Mouse (Mus musculus) adrenal gland, adult 8-10 months (tissue): ENCODE data around the gene Rhoa. TPM values are rescaled to one million over a fixed set of nuclear protein-coding genes. Genes with fewer than 3 reads are reported as not detected.
A peak's percentile ranks its signal among the peaks of the same experiment; 100 is the strongest.
"Not testable (repeated sequence)": the region's sequence is repeated elsewhere in the genome, so short reads cannot be mapped to it uniquely, and the experiment has no call there.

Experiments
- DNase-seq: peaks from one replicate; pipeline ENCODE4 v3.0.0; 2022
- total RNA-seq, 4 experiments: library from RNA; stranded (reverse); gene quantifications; 2 replicates each; pipeline ENCODE4 v1.2.4; 2022

Rhoa gene
- total RNA-seq, 4 experiments from 2014 or later = 307 to 342 (median 321) TPM

DNA sequence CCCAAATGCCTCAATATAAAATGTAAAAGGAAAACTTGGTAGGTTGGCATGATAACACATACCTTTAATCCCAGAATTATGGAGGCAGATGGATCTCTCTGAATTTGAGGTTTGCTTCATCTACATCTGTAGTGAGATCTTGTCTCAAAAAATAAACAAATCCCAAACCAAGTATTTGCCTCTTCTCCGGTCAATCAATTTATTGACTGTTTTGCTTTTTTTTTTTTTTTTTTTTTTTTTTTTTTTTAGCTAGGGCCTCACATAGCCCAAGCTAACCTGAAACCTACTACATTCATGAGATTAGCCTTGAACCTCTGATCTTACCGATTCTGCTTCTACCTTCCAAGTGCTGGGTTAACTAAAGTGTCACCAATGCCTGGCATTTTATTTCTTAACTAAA lies 16.6 kb upstream of the Rhoa start:
- no peak for DNase-seq

DNA sequence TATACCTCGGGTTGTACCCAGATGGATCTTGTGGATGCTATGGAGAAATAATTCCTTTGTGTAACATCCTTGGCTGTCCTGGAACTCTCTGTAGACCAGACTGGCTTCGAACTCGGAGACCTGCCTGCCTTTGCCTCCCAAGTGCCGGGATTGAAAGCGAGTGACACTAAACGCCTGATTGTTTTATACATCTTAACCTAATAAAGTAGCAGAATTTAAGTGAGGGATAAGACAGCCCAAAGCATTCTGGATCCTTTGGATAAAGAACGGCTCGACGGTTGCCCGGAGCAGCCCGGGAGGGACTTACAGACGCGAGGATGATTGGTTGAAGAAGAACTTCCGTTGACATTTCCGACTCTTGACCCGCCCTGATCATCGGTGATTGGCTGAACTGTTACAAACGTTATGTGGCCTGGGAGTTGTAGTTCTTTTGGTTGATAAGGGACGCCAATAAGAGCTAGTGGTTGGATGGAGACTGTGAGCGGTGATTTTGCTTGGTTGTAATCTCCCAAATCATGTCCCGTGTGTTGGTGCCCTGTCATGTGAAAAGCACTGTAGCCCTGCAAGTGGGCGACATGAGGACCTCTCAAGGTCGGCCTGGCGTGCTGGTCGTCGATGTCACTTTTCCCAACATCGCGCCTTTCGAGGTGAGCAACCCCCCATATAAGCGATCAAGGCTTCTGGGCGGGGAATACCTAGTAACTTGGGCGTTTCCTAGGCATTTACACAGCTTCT lies 15.7 kb upstream of the Rhoa start, which contains the start of gene Nicn1:
Gene Nicn1, plus strand, starts transcription at position 414 of the 735 bp plus-strand sequence.
- DNase-seq = peak; percentile 93

DNA sequence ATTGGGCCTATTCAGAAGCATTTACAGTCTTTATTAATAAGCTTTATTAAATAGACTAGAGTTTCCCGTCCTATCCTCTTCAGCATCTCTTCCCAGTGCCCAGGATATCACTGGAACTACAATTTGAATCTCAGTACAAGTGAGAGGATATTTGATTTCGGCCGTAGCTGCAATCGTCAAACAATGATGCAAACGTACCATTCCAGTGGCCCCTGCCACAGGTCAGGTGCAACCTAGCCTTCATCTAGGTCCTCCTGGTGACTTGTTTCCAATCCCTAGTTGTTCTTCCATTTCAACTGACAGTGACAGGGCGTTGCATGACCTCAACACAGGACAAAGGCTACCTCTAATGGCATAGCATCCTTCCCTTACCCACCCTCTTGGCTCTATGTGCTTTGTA lies 15.2 kb upstream of the Rhoa start:
- no peak for DNase-seq

DNA sequence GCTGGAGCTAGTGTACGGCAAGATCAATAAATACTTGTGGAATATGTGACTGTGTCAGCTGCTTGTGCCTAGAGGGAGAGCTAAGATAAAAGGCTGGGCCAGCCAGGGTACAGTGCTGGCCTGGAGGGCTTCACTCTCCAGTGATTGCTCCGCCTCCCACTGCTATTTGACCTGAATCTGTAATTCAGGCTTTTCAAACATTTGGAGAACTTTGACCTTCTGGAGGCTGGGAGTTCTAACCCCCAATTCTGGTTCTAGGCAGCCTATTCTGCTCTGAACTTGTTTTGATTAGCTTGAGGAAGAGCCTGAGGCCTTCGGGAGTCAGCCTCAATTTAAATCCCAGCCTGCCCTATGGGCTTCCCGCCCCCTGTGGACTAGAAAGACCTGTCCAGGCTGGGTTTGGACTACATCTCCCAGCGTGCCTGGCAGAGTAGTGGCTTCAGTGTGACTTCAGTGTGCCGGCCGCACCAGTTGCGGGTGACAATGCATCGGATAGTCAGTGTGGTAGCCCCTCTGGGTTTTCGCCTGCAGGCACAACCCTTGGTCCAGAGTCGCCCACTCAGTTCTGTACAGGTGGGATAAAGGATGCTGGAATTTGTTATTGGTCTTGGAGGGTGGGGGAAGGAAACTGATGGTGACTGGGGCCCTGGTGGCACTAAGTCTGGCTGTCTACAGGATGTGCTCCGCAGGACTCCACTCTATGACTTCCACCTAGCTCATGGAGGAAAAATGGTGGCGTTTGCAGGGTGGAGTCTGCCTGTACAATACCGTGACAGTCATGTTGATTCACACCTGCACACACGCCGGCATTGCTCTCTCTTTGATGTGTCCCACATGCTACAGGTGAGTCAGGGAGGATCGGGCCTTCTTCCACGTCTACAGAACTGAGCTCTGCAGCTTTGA lies 9.2 kb upstream of the Rhoa start, which contains the start of gene Amt:
Gene Amt, plus strand, starts transcription at position 401 of the 903 bp plus-strand sequence.
- DNase-seq = no peak

DNA sequence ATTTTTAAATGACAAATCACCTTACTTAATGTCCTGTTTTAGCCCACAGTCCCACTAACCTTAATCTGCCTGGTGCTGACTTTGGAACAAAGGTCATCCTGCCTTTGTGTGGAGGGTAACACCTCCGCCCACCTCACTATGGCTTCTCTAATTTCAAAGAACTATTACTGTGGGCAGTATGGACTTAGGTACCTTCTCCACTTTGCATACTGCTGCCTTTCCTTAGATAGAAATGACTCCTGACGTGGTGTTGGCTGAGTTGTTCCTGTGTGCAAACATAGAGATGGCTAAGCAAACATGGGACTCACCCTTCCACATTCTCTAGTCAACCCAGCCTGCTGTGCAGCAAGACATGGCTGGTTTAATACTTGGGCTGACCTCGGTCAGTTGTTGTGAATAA lies 4.1 kb upstream of the Rhoa start:
- no peak for DNase-seq

DNA sequence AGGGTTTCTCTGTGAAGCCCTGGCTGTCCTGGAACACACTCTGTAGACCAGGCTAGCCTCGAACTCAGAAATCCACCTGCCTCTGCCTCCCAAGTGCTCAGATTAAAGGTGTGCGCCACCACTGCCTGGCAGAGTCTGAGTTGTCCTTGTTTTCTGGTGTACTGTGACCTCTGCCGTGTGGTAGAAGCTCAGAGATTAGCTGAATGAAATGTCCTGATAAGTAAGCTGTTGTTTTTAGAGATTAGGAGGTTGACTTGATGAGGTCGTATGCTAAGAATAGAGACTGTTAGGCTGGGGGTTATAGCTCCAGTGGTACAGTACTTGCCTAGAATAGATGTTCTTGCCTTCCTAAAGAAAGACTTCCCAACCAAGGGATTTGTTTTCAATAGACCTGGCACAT lies 1.2 kb upstream of the Rhoa start:
- no peak for DNase-seq

DNA sequence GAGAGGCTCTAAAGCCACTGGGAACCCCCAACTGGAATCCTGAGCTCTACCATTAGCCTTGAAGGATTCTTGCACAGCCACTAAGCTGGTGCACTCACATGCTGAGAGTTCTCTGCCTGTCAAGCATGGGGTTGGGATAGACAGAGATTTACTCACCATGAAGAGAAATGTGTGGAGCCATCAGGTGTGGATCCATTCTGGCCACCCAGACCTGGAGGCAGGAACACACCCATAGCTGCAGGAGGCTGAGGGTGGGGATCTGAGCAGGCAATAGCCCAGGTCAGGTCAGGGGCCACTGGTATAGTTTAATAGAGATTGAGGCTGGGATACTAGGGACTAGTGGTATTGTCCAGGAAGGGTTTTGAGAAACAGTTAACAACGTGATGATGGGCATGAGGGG lies 759 bp upstream of the Rhoa start:
- DNase-seq = peak; percentile 38

DNA sequence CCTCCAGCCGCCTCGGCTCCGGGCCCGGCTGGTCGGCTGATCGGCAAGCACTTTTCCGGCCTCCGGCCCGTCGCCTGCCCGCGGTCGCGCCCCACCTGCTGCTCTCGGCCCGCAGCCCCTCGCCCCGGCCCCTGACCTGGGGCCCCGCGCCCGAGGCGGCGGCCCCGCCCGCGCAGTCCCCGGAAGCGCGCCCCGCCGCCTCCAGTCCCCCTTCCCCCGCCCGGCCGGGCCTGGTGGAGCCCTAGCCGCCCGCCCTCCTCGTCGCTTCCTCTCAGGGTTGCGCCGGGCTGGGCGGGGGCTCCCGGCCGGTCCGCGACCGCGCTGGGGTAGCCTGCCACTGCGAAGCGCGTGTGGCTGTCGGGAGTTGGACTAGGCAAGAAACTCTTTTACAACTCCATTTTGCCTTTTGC lies 647 bp downstream of the Rhoa start:
- peak; percentile 68 for DNase-seq

DNA sequence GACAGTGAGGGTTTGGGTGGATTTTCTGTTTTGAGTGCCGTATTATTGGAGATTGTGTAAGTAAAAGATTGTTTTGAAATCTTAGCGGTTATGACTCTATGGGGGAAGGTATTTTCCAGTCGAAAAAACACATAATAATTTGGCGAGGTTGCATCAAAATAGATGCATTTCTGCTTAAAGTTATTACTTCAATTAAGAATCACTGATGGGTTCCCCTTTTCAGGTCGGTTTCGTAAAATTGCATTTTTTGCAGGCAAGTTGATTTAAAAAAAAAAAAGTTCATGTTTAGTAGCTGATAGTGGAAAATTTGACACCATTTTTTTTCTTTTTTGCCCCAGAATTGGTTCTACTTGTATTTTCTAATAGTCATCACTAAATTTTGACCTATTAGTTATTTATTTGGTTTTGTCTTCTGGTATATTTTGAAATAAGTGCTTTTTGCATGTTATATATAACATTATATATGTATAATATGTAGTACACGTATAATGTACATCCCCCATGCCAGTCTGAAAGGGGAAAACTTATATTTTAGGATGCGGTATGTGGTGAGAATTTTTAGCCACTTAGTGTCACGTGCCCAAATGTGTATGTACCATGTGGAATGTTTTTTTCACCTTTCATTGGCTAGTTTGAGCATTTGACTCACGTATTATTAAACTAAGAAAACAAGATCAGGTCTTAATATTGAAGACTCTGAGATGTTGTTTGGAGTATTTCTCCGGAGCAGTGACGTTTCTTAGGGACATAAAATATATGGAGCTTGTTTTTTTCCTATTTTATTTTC lies 1.3 kb downstream of the Rhoa start:
- DNase-seq = no peak

DNA sequence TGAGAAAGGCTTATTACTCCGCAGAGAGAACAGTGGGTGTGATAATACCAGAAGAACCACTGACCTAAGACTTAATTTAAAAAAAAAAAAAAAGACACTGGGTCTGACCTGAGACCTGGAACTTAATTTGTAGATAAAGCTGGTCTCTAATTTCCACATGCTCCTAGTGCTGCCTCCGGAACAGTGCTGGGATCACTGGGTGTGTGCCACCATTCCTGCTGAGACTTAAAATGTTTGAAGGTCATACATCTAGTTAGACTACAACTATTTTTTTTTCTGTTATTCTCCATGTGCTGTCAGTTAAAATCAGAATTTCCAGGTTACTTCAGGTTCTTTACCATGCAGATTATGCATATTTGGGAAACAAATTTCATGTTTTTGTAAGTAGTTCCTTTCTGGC lies 2.2 kb downstream of the Rhoa start:
- DNase-seq = no peak

DNA sequence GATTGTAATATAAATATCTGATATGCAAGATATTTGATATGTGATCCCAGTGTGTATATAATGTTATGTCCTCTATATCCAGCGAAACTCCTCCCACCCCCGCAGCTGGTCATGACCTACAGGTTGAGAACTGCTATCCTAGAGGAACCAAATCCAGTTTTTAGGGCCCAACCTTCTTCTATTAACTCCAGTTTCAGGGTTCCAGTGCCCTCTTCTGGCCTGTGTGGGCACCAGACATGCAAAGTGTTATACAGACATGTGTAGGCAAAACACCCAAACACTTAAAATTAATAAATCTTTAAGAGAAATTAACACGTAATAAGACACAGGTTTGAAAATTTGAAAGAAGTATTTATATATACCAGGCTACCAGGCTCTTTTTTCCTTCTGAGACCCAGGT lies 11.6 kb downstream of the Rhoa start:
- no peak for DNase-seq

DNA sequence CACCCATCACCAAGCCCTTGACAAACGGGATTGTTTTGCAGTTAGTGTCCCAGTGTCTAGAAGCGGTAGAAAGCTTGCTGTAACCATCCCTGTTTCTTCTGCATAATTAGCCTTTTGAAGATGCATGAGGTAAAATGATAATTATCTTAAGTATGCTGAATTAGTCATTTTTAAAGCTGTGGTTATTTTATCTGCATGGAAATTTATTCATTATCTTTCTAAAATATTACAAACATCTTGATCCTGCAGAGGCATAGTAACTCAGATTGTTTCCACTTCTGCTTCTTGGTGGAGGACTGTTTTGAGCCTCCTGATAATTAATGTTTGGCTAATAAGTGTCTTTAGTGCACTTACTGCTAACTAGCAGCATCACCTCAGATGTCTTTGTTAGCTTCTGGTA lies 12.5 kb downstream of the Rhoa start:
- DNase-seq = no peak

DNA sequence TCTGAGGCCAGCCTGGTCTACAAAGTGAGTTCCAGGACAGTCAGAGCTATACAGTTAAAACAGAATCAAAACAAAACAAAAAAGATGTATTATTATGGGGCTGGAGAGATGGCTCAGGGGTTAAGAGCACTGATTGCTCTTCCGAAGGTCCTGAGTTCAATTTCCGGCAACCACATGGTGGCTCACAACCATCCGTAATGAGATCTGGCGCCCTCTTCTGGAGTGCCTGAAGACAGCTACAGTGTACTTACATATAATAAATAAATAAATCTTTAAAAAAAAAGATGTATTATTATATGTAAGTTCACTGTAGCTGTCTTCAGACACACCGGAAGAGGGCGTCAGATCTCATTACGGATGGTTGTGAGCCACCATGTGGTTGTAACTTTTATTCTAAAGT lies 16.1 kb downstream of the Rhoa start:
- not testable (repeated sequence) for DNase-seq

DNA sequence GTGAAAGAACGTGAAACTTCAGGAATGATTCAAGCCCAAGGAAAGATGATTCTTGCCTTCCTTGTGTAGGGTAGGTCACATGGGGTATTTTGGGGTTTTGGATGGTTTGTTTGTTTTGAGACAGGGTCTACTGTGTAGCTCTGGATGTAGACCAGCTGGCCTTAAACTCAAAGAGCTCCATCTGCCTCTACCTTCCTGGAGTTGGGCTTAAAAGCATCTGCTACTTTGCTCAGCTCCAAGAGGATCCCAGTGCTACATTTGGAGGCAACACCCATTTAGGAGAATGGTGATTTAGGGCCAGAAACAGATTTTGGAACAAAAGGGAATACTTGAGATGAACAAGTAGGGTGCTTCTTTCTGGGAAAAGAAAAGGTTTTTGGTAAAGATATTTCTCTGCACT lies 18.9 kb downstream of the Rhoa start:
- no peak for DNase-seq

DNA sequence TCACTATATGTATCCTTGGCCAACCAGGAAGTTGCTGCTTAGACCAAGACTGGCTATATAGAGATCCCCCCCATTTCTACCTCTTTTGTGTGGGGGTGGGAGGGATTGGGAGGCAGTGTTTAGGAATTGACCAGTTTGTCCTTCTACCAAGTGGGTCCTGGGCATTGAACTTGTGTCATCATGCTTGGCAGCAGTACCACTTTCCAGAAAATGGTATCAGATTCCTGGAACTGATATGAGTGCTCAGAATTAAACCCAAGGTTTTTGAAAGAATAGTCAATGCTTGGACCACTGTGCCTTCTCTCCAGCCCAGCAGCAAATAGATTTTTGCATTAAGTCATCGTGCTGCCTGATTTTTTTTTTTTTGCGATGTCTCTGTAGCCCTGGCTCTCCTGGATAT lies 19.9 kb downstream of the Rhoa start:
- no peak for DNase-seq

DNA sequence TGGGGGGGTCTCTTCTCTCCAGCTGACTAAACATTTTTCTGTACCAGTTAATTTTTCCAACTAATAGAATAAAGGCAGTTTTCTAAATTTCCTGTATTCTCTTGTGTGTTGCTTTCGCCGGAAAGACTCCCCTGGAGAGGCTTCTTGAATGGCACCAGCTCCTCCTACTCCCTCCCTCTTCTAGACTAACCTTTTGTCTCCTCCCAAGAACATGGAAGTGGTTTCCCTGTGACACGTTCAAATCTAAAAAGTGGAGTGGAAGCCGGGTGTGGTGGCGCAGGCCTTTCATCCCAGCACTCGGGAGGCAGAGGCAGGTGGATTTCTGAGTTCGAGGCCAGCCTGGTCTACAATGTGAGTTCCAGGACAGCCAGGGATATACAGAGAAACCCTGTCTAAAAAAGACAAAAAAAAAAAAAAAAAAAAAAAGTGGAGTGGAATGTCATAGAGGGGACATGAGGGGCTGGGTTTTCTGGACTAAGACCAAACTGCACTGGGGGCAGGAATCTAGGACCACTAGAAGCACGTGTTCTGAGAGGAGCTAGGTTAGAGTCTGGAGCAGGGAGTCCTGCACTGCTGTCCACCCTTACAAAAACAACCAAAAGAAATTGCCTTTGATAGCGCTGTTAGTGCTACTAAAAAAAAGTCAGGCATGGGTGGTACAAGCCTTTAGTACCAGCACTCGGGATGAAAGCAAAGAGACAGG lies 32.1 kb downstream of the Rhoa start:
- no peak for DNase-seq

DNA sequence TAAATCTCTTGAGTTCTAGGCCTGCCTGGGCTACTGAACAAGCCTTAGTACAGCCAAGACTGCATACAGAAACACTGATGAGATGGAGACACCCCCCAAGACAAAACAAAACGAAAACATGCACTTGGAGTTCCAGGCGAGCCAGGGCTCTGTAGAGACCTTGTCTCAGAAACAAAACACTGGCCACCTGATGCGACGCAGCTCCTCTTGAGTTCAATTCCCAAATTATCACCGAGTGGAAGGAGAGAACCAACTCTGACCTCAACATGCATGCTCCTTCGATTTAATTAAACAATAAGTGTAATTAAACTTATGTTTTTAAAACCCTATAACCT lies 32.6 kb downstream of the Rhoa start:
- no peak for DNase-seq

DNA sequence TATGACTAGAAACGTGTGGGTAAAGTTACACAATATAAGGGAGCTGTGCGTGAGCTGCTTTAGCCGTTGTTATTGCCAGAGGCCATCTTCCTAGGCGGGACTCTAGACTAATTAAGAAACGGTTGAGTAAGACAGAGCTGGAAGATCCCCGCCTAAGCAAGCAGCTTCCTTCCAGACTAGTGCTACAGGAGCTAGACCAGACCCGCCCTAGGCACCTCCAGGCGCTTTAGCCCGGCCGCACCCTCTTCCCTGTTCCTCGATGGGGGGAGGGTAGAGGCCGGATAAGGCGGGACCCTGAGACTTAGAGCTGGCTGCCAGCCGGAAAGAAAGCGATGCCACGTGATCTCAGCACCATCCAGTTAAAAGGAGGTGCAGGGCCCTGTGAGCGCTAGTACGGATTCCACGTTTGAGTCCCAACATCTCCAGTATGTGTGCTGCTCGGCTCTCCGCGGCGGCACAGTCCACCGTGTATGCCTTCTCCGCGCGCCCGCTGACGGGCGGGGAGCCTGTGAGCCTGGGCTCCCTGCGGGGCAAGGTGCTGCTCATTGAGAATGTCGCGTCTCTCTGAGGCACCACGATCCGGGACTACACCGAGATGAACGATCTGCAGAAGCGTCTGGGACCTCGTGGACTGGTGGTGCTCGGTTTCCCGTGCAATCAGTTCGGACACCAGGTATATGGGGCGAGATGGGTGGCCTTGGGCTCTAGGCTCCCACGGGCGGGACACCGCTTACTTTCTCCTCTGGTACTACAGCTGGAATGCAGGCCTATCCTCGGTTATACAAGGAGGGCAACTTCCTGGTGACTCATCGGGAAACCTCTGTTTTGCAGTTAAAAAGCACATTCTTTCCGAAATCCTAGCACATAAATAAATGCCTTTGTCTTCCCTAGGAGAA lies 33.2 kb downstream of the Rhoa start, which contains the start of gene Gpx1:
Gene Gpx1, plus strand, starts transcription at position 18 of the 896 bp plus-strand sequence.
- DNase-seq = peak; percentile 93

DNA sequence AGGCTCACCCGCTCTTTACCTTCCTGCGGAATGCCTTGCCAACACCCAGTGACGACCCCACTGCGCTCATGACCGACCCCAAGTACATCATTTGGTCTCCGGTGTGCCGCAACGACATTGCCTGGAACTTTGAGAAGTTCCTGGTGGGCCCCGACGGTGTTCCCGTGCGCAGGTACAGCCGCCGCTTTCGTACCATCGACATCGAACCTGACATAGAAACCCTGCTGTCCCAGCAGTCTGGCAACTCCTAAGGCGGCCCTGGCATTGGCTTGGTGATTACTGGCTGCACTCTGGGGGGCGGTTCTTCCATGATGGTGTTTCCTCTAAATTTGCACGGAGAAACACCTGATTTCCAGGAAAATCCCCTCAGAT lies 33.9 kb downstream of the Rhoa start:
- DNase-seq = peak; percentile 45

DNA sequence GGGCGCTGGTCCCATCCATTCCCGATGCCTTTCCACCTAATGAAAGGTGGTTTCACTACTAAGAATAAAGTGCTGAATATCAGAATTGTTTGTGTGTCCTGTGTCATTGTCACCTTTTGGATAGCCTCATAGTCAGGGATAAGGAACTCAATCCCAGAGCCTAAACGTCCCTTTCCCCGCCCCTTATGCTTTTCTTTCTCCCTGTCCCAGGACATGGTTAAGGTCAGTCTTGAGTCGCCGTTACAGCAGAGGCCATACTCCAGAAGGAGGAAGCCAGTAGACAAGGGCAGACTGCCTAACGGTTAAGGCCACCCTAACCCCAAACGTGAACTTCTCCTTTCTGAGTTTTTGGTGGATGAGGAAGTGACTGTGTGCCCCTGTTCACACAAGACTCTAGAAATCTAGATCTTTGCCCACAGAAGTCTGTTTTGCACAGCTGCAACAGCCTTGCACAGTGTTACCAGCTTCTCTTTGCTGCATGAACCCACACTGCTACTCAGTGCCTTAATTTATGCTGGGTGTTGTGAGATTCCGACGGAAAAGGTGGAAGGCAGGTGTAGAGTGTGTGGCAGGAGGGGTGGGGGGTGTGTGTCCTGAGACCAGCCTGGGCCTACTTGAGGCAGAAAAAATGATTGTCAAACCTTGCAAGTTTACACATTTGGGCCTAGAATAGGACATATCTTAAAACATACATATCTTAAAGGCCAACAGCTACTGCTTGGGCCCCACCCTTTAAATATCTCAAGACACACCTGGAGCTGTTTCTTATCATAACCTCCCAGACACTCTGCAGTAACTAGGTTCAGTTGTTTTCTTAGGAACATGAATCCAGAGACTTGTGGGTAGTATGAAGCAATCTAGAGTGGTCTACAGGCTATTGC lies 34.6 kb downstream of the Rhoa start:
- DNase-seq = peak; percentile 59
